Mouse (Mus musculus) thymus, postnatal 0 days (tissue): ENCODE data around the gene Nek6. TPM values are rescaled to one million over a fixed set of nuclear protein-coding genes. Genes with fewer than 3 reads are reported as not detected.

Experiments
- DNase-seq: peaks from one replicate; pipeline ENCODE4 v3.0.0-alpha.2; 2015; ENCODE audit warnings: low spot score
- polyA plus RNA-seq: library from polyadenylated mRNA; unstranded; fragments of >200 nt; fragmentation: Nextera tagmentation; extraction: Ambion mirVana; gene quantifications from 2 replicates; pipeline ENCODE4 v1.2.1, GENCODE M21; 2015

Nek6 gene
- 13.4 and 14.5 TPM in 2 replicates for polyA plus RNA-seq

DNA sequence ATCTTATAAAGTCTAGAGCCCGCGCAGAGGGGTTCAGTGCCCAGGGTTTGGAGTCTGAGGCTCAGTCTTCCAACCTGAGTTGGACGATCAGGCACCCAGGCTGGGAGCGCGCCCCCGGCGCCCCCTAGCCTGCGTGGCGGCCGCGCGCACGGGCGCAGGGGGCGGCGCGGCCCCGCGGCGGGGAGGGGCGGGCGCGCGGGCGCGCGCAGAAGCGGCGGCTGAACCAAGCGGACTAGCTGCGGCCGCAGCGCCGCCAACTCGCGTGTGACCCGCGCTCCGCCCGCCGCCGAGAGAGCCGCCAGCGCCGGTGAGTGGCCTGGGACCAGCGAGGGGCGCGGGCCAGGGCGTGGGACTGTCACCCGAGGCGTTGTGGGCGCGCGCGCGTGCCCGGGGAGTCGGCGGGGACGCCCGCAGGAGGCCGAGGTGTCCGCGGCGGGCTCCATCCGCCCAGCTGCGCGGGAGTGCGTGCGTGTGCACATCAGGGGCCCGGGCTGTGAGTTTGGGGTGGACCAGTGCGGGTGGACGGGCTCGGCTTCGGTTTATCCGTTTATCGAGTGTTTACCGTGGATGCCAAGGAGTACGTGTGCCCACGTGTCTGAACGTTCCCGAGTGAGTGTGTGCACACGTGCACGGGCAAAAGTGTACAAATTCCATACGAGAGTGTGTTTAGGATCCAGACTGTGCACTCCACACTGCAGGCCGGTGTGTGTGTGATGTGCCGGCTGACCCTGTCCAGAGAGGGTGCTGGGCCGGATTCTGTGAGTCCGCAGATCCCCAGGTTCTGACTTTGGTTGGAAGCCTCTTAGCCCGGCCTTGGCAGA lies at the start of gene Nek6:
Nek6 (plus strand) TSS at position 157 of the 821 bp plus-strand sequence.
- DNase-seq, result peak; percentile 71

DNA sequence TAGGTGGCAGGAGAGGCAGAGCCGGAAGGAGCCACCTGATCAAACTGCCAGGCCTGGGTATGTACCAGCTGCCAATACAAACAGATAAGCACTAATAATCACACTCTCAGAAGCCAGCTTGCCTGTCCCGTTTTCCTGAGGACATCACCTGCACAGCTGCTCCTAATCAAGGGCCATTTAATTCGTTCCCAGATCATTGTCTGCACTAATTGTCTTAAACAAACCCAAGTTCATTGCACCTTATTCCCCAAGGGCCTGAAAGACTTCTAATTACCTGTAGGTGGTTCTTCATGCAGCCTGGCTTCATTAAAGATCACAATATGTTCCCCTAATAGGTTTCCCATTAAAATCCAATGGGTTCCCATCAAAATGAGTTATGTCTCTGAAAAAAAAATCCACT lies 49.1 kb upstream of the Nek6 start:
- DNase-seq, result no peak

- DNase-seq, result no peak
Observed at GRCm38 (mm10) chr2:38468845-38469244, 42.6 kb upstream of the Nek6 start.

GRCm38 (mm10) chr2:38471745-38472144 lies 39.7 kb upstream of the Nek6 start:
- DNase-seq, result peak; percentile 47

DNA sequence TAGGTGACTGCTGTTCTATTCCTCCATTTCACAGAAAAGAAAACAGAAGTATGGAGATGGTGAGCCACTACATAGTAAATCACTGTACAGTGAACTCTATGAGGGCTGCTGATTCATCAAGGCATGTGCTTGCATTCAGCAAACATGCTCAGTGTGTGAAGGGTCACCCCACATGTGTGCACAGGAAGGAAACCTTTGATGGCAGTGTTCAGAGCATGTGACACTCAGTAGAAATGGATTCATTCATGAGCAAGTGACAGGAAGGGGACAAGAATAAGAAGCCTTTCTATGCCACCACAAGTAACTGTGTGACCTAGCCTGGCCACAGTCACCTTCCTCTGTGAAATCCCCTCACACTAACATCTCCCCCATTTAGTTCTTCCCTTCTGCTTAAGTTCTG lies 38.6 kb upstream of the Nek6 start:
- peak; percentile 53 for DNase-seq

DNA sequence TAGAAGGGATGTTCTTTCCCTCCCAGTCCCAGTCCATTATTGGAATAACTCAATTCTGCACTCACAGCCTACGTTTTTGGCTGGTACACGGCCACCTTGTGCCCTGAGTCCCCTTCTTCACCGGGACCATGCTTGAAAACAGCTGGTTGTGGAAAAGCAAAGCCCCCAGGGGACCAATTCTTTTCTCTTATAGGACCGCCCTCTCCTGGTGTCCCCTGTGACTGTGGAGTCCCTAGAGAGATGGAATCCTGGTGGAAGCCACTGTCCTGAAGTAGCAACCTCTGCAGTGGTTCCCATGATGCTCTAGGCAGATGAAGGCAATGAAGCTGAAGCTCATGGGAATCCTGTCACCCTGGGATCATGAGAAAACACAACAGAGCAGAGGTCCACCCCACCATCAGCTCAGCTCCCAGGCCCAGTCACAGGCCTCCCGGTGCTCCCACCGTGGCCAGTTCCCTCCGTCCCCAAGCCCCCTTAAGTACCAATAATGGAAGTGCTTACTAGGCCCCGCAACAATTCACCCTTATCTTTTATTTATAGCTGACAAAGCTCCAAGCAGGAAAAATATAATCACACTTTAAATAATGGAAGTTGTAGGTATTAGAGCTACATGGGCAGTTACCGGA lies 34.5 kb upstream of the Nek6 start:
- DNase-seq, result no peak

- DNase-seq, result no peak
Observed at GRCm38 (mm10) chr2:38477497-38477873, 34.0 kb upstream of the Nek6 start.

- DNase-seq, result peak; percentile 48
Observed at GRCm38 (mm10) chr2:38478683-38479082, 32.8 kb upstream of the Nek6 start.

DNA sequence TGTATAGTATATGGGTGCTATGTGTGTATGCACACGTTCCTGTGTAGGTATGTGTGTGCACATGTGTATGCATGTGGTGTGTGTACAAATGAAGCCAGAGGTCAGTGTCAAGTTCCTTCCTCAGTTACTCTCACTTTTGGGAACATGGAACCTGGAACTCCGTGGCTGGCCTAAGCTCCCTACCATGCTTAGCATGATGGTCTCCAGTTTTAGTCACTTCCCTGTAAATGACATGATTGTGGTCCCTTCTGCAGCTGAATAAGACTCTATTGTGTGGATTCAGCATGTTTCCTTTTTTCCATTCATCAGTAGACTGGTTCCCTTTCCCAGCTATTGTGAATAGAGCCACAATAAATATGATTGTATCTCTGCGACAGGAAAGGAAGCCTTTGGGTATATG lies 31.9 kb upstream of the Nek6 start:
- DNase-seq, result no peak

GRCm38 (mm10) chr2:38481166-38481778 lies 30.2 kb upstream of the Nek6 start:
- no peak for DNase-seq

DNA sequence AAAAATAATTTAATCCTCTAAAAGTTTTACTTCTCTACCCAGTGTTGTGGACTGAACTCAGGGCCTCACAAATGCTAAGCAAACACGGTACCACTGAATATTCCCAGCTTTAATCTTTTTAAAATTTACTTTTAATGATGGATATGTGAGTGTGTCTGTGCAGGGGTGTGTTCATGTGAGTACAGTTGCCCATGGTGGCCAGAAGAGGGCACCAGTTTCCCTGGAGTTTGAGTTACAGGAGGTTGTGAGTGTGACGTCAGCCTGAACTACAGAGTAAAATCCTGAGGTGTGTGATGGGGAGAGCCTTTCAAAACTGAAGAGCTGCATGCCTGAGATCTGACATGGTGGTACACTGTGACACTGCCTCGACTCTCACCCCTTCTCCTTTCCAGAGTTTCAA lies 29.3 kb upstream of the Nek6 start:
- no peak for DNase-seq

GRCm38 (mm10) chr2:38483058-38483704 lies 28.3 kb upstream of the Nek6 start:
- DNase-seq, result no peak

GRCm38 (mm10) chr2:38484556-38484955 lies 26.9 kb upstream of the Nek6 start:
- no peak for DNase-seq

DNA sequence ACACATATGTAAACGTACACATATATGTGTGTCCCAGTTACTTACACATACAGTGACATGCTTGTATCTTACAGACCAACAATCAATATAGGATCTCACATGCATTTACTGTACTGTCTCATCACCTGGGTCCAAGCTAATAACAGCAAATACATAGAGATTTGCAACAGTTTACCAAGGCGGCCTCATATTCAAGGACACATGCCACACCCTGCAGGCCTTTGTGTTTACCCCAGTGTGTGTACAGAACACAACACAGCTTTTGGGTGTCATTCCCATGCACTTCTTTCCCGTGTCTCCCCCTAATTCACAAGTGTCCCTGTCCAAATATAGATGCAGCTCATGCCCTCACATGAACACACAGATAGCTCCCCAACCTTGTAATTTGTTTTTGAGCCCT lies 26.0 kb upstream of the Nek6 start:
- no peak for DNase-seq

GRCm38 (mm10) chr2:38485957-38486931 lies 25.2 kb upstream of the Nek6 start:
- DNase-seq, result no peak

DNA sequence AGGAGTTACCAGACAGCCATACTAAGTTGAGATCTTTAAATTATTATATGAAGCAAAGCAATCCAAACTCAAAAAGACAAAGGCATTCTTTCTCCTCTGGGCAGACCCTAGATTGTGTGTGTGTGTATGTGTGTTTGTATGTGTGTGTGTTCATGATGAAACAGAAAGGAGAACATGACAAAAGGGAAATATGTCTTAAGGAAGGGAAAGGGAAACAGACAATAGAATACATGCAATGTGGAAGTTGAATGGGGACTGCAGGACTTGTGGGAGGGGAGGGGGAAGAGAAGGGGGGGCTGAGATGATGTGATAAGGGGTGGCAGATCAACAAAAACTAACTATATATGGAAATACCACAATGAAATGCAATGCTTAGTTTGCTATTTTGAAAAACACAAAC lies 13.8 kb upstream of the Nek6 start:
- DNase-seq, result no peak

DNA sequence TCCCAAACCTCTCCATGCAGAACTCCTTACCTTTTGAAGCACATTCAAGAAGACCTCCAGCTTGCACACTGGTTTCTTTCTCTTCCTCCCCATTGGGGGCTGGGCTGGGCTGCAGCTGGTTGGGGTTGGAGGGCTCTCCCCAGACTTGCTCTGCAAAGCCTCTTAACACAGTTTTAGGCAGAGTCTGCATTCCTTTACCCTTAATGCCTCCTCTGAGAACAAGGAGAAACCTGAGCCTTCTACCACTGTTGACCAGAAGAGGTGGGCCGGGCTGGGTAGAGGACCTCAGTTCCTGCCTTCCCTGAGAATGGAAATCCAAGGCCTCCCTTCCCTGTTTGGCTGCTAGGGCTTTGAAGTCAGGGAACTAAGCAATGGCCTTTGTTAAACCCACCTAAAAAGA lies 9.8 kb upstream of the Nek6 start:
- no peak for DNase-seq

DNA sequence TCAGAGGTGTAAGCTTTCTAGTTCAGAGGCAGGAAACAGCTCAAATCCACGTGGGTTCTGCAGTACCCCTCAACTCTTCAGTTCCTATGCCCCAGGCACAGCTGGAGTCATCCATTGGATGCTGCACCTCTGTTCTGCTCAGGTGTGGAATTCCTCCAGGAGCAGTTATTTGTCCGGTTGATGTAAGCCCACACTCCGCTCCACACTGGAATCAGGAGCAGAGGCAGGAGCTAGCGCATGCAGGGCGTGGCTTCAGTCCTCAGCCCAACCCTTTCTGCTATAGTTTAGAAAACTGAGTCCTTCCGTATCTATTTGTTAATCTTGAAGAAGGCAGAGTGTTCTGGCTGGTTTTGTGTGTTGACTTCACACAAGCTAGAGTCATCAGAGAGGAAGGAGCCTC lies 9.3 kb upstream of the Nek6 start:
- DNase-seq, result no peak

GRCm38 (mm10) chr2:38502747-38503146 lies 8.7 kb upstream of the Nek6 start:
- DNase-seq, result no peak

- no peak for DNase-seq
Observed at GRCm38 (mm10) chr2:38504311-38504710, 7.1 kb upstream of the Nek6 start.

DNA sequence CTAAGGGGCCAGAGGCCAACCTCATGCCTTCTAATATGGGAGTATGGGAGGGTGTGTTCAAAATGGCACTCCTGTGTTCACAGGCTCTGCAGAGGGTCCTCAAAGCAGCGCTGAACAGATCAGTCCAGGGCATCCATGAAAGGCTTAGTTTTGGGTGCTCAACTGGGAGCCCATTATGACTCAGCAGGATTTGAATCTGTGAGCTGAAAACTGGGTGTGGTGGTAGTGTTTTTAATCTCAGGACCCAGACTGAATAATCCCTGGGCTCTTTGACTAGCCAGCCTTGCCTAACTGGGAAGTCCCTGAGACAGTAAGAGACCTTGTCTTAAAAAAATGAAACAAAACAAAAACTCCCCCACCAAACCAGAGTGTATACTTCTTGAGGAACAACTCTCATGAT lies 4.3 kb upstream of the Nek6 start:
- no peak for DNase-seq
